Mouse (Mus musculus) frontal cortex, postnatal 25 days (tissue): ENCODE results near the gene Hcn1.
A peak's percentile ranks its signal among the peaks of the same experiment; 100 is the strongest.

Source experiments
- DNase-seq, 2 experiments: peaks; one replicate each; pipeline ENCODE4 v3.0.0; 2022; ENCODE audit warnings: low spot score in 2 of 2

Hcn1 gene

GRCm38 (mm10) chr13:117705573-117705972, 103.5 kb downstream of the Hcn1 start:
- no peak for DNase-seq

- DNase-seq, result no peak
These were observed 103.9 kb downstream of the Hcn1 start for GRCm38 (mm10) chr13:117705997-117706396.

GRCm38 (mm10) chr13:117706496-117706895, 104.4 kb downstream of the Hcn1 start:
- DNase-seq, result no peak

- peak in 1 of 2 experiments; percentile 14 for DNase-seq
These were observed 105.0 kb downstream of the Hcn1 start for GRCm38 (mm10) chr13:117706986-117707738.

DNA sequence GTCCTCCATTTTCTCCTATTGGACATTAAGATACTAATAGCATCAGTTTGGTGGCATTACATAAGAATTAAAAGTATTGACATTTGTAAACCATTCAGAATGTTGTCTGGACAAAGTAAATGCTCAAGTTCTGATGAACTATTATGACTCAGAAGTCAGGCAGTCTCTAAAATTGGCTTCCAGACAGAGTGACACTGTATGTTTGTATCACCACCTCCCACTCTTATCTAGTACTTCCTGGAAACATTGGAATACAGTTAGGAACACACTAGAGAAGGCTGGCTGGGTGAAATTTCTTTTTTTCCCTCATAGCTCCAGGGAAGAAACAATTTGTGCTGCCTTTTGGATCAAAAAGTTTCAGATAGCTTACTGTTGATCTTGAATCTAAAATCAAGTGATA, 108.7 kb downstream of the Hcn1 start:
- DNase-seq, result no peak

- no peak for DNase-seq
These were observed 120.0 kb downstream of the Hcn1 start for GRCm38 (mm10) chr13:117722090-117722489.

GRCm38 (mm10) chr13:117724083-117724482, 122.0 kb downstream of the Hcn1 start:
- DNase-seq, result no peak

- no peak for DNase-seq
These were observed 126.3 kb downstream of the Hcn1 start for GRCm38 (mm10) chr13:117728393-117728792.

DNA sequence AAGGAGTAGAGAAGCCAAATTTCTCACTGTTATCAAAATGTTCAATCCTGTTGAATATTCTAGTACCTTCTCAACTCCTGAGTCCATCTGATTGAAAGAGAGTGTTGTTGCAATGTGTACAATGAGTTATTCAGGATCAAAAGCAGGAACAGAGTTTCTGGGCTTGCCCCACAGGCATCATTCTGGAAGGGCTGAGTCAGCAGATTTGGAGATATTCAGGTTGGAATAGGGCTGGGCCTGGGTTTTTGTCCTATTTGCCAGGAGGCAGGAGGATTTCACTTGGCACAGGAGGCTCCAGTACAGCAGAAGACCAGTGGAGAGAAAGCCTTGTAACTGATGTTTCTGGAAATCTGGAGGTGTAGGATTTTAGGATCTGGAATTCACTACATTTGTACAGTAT, 130.6 kb downstream of the Hcn1 start:
- no peak for DNase-seq

GRCm38 (mm10) chr13:117744451-117744850, 142.3 kb downstream of the Hcn1 start:
- DNase-seq, result no peak

DNA sequence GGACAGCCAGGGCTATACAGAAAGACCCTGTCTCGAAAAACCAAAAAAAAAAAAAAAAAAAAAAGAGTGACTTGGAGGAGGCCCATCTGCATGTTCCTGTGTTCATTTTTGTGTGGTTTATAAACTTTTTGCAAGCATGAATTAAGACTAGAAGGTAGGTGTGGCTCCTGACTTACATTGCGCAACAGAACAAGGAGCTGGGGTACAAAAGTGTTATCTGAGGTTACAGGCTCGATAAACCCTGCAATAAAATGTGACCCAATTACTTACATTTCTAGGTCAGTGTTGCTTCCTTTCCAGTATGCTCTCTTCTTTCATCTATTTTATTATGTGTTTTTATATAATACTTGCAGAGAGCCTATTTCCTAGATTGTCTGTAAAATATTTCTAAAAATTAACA, 143.1 kb downstream of the Hcn1 start:
- no peak for DNase-seq

DNA sequence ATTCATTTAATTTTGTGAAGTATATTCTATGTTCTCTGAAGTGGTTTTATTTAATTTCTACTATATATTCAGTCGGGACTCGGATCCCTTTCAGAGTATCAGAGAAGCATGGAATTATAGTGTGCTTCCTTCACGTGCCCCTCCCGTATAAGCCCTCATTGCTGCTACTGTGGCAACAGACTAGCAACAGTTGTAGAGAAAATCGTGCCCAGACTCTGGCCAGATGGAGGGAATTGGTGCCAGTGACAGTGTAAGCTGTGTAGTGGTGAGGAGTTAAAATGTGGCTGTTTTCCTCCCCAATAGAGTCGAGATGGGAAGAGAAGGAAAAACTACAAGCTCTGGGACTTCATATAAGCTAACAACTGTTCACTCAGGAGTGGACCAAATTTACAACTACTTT, 163.4 kb downstream of the Hcn1 start:
- DNase-seq, result peak in 1 of 2 experiments; percentile 10

- no peak for DNase-seq
These were observed 183.3 kb downstream of the Hcn1 start for GRCm38 (mm10) chr13:117785376-117785775.

- DNase-seq, result no peak
These were observed 190.7 kb downstream of the Hcn1 start for GRCm38 (mm10) chr13:117792861-117793260.

- DNase-seq, result no peak
These were observed 198.9 kb downstream of the Hcn1 start for GRCm38 (mm10) chr13:117801061-117801460.

GRCm38 (mm10) chr13:117827628-117828027, 225.5 kb downstream of the Hcn1 start:
- no peak for DNase-seq

DNA sequence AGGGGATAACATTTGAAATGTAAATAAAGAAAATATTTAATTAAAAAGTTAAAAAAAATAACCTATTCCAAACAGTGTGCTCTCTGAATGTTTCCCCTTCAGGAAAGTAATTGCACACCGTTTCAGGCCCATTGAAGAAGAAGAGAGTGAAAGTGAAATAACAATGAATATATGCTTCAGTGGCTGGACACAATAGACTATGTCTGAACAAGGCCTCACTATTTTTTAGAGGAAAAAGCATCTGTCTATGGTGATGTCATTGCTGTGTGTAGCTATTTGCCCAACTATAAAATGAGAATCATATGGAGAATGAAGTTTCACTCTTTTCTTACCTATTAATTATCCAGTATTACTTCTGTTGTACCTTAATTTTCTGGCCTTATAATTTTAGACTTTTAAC, 234.5 kb downstream of the Hcn1 start:
- DNase-seq, result no peak

DNA sequence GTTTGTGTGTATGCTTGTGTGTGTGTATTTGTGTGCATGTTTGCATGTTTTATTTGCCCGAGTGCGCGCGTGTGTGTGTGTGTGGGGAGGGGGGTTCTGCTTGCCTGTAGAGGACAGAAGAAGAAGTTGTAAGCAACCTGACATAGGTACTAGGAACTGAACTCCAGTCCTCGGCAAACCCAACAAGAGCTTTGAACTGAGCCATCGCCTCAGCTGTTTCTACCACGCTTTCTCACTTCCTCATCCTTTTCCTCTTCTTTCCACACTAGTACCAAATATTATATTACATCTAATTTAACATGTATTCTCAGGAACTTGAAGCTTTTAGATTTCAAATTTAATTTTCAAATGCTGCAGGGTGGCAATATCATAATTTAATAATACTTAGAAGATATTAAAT, 236.1 kb downstream of the Hcn1 start:
- DNase-seq, result no peak

DNA sequence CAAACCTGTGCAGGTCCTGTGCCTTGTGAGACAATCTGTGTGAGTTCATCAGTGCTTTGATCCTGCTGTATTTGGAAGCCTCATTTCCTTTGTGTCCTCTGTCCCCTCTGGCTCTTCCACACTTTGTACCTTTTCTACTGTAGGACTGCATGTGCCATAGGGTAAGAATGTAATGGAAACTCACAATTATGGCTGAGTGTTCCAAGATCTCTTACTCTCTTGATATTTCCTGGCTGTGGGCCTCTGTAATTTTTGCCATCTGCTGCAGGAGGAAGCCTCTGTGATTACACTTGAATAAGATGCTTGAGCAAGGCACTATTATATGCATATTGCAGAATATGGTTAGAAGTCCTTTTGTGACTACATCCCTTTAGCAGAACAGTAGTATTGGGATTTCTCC, 240.2 kb downstream of the Hcn1 start:
- DNase-seq, result no peak

DNA sequence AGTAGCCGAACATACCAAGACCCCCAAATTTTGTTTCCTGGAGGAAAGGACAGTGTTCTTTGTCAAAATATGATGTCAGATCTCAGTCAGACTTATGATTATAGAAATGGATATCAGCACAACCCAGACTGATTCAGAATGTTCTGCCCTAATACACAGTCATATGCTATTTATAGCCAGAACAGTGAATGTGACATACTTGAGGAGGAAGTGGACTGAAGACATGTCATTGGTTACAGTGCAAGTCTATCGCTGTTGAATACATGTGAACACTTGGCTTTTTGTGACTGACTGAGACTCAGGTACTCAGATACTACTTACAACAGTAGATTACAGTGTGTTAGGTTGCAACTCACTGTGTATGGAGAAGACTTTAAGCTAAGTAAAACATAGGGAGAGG, 245.2 kb downstream of the Hcn1 start:
- no peak for DNase-seq

DNA sequence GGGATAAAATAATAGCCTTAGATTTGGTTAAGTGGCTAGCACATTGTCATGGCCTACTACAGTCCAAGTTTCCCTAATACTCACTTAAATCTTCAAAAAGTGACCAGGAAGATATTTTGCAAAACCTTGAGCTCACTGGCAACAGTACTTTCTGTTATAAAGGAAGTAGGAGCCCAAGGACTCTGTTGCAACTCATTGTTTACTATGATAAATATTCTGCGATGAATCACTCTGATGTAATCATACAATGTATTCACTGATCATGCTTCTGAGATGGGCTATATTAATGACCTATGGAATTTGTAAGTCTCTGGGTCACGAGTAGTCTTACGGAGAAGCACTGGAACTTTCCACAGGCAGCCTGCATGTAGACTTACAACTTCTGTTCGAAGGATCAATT, 246.6 kb downstream of the Hcn1 start:
- no peak for DNase-seq

- DNase-seq, result no peak
These were observed 250.0 kb downstream of the Hcn1 start for GRCm38 (mm10) chr13:117851954-117852710.

DNA sequence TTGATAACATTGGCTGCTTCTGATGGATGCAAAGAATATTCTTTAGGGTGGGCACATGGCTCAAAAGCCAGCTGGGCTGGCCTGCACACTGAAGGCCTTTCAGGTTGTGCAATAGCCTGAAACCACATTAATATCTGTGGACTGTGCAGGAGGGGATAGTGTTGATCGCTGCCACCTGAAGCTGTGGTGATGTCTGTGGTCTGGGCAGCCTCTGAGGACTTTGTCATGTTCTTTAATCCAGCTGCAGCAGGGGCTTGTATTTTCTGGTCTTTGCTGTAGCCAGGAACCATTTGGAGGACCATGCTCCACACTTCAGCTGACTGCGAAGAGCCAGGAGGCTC, 250.6 kb downstream of the Hcn1 start:
- DNase-seq, result no peak
